Mouse (Mus musculus) MEL (cell line): Measurements from ENCODE around the gene Steap1. TPM values are rescaled to one million over a fixed set of nuclear protein-coding genes. Genes with fewer than 3 reads are reported as not detected.

Source experiments
- DNase-seq: peaks from one replicate; pipeline ENCODE4 v3.0.0; 2011; ENCODE audit warnings: low read depth, low spot score
- H3K27ac ChIP-seq: 2 replicates; pipeline ENCODE4 v1.5.1; 2012; ENCODE audit warnings: low read depth, mild to moderate bottlenecking, control low read depth, low read length, moderate library complexity; ENCODE audit not compliant: control insufficient read depth
- H3K27me3 ChIP-seq, 2 experiments: fragments of 150-350 bp in 1 of 2; sonication (generic) in 1 of 2; 2 replicates each; pipeline ENCODE4 v1.6.1; 2012; ENCODE audit warnings: low read length in 2 of 2, mild to moderate bottlenecking in 2 of 2, improper control_type of control experiment in 1 of 2, moderate library complexity in 1 of 2; ENCODE audit not compliant: insufficient read depth in 2 of 2, control insufficient read depth in 1 of 2
- H3K36me3 ChIP-seq, 2 experiments: 2 replicates each; pipeline ENCODE4 v1.6.1; 2012 to 2014; ENCODE audit warnings: low read length in 2 of 2, improper control_type of control experiment in 1 of 2, inconsistent platforms in 1 of 2, mild to moderate bottlenecking in 1 of 2; ENCODE audit not compliant: insufficient read depth in 2 of 2, control insufficient read depth in 1 of 2
- H3K4me1 ChIP-seq, 2 experiments: fragments of 150-350 bp in 1 of 2; sonication (generic) in 1 of 2; 2 replicates each; pipeline ENCODE4 v1.6.1; 2012; ENCODE audit warnings: low read length in 2 of 2, improper control_type of control experiment in 1 of 2, mild to moderate bottlenecking in 1 of 2; ENCODE audit not compliant: insufficient read depth in 2 of 2, control insufficient read depth in 1 of 2
- H3K4me3 ChIP-seq, 2 experiments: fragments of 150-350 bp in 1 of 2; sonication (generic) in 1 of 2; 2 replicates each; pipeline ENCODE4 v1.5.1; 2012; ENCODE audit warnings: low read depth in 2 of 2, low read length in 2 of 2, mild to moderate bottlenecking in 2 of 2, moderate library complexity in 2 of 2, control low read depth in 1 of 2, improper control_type of control experiment in 1 of 2; ENCODE audit not compliant: control insufficient read depth in 1 of 2, insufficient read depth in 1 of 2
- H3K79me2 ChIP-seq: 2 replicates; pipeline ENCODE4 v1.6.1; 2012; ENCODE audit warnings: mild to moderate bottlenecking, low read length, moderate library complexity; ENCODE audit not compliant: control insufficient read depth, poor library complexity, insufficient read depth
- H3K9ac ChIP-seq: 2 replicates; pipeline ENCODE4 v1.6.1; 2012; ENCODE audit warnings: low read depth, mild to moderate bottlenecking, control low read depth, low read length, moderate library complexity; ENCODE audit not compliant: control insufficient read depth, poor library complexity, severe bottlenecking
- H3K9me3 ChIP-seq: fragments of 150-350 bp; sonication (generic); replicated peaks from 2 replicates; pipeline ENCODE4 v1.6.1; 2012; ENCODE audit warnings: mild to moderate bottlenecking, low read length, improper control_type of control experiment, moderate library complexity; ENCODE audit not compliant: insufficient read depth
- BHLHE40 ChIP-seq: IDR thresholded peaks from 2 replicates; pipeline ENCODE4 v1.6.1; 2012; ENCODE audit warnings: low read depth, mild to moderate bottlenecking, inconsistent platforms, low read length, improper control_type of control experiment, borderline replicate concordance
- CHD1 ChIP-seq: IDR thresholded peaks from 2 replicates; pipeline ENCODE4 v1.6.1; 2012; ENCODE audit warnings: low read depth, mild to moderate bottlenecking, inconsistent platforms, low read length, improper control_type of control experiment
- CHD2 ChIP-seq: IDR thresholded peaks from 2 replicates; pipeline ENCODE4 v1.6.1; 2011; ENCODE audit warnings: low read length, improper control_type of control experiment
- E2F4 ChIP-seq: IDR thresholded peaks from 2 replicates; pipeline ENCODE4 v1.6.1; 2011; ENCODE audit warnings: low read depth, low read length, improper control_type of control experiment, borderline replicate concordance
- EP300 ChIP-seq, 2 experiments: IDR thresholded peaks; 2 replicates each; pipeline ENCODE4 v1.6.1; 2011; ENCODE audit warnings: improper control_type of control experiment in 2 of 2, low read length in 2 of 2, low read depth in 1 of 2, mild to moderate bottlenecking in 1 of 2
- ETS1 ChIP-seq: IDR thresholded peaks from 2 replicates; pipeline ENCODE4 v1.6.1; 2012; ENCODE audit warnings: low read depth, mild to moderate bottlenecking, inconsistent platforms, low read length, improper control_type of control experiment, moderate library complexity
- GABPA ChIP-seq: IDR thresholded peaks from 2 replicates; pipeline ENCODE4 v1.6.1; 2012; ENCODE audit warnings: low read depth, mild to moderate bottlenecking, inconsistent platforms, low read length, improper control_type of control experiment, moderate library complexity
- GATA1 ChIP-seq: IDR thresholded peaks from 2 replicates; pipeline ENCODE4 v1.6.1; 2011; ENCODE audit warnings: low read depth, low read length, improper control_type of control experiment
- HCFC1 ChIP-seq: IDR thresholded peaks from 2 replicates; pipeline ENCODE4 v1.6.1; 2012; ENCODE audit warnings: low read depth, mild to moderate bottlenecking, inconsistent platforms, low read length, improper control_type of control experiment, moderate library complexity
- JUND ChIP-seq: IDR thresholded peaks from 2 replicates; pipeline ENCODE4 v1.6.1; 2011; ENCODE audit warnings: low read depth, mild to moderate bottlenecking, improper control_type of control experiment, low read length
- MAX ChIP-seq: IDR thresholded peaks from 2 replicates; pipeline ENCODE4 v1.6.1; 2011; ENCODE audit warnings: low read length, improper control_type of control experiment
- MAZ ChIP-seq: IDR thresholded peaks from 2 replicates; pipeline ENCODE4 v1.6.1; 2012; ENCODE audit warnings: low read depth, mild to moderate bottlenecking, inconsistent platforms, low read length, improper control_type of control experiment
- MEF2A ChIP-seq: IDR thresholded peaks from 2 replicates; pipeline ENCODE4 v1.6.1; 2014; ENCODE audit warnings: low read depth, mild to moderate bottlenecking, inconsistent platforms, low read length, improper control_type of control experiment; ENCODE audit not compliant: poor library complexity, insufficient replicate concordance, severe bottlenecking; ENCODE audit errors: extremely low read depth
- MXI1 ChIP-seq: IDR thresholded peaks from 2 replicates; pipeline ENCODE4 v1.6.1; 2011; ENCODE audit warnings: mild to moderate bottlenecking, low read depth, low read length, improper control_type of control experiment
- MYB ChIP-seq: IDR thresholded peaks from 2 replicates; pipeline ENCODE4 v1.6.1; 2011; ENCODE audit warnings: mild to moderate bottlenecking, low read depth, low read length, improper control_type of control experiment
- NELFE ChIP-seq: IDR thresholded peaks from 2 replicates; pipeline ENCODE4 v1.6.1; 2011; ENCODE audit warnings: low read depth, low read length, improper control_type of control experiment
- RAD21 ChIP-seq: IDR thresholded peaks from 2 replicates; pipeline ENCODE4 v1.6.1; 2011; ENCODE audit warnings: mild to moderate bottlenecking, low read depth, low read length, improper control_type of control experiment
- SIN3A ChIP-seq: IDR thresholded peaks from 2 replicates; pipeline ENCODE4 v1.6.1; 2012; ENCODE audit warnings: low read length, improper control_type of control experiment, inconsistent platforms
- TAL1 ChIP-seq: IDR thresholded peaks from 2 replicates; pipeline ENCODE4 v1.6.1; 2012; ENCODE audit warnings: mild to moderate bottlenecking, inconsistent platforms, low read length, moderate library complexity, mixed read lengths
- TCF12 ChIP-seq: IDR thresholded peaks from 2 replicates; pipeline ENCODE4 v1.6.1; 2014; ENCODE audit warnings: low read depth, mild to moderate bottlenecking, inconsistent platforms, low read length, improper control_type of control experiment, moderate library complexity
- ZC3H11A ChIP-seq: IDR thresholded peaks from 2 replicates; pipeline ENCODE4 v1.6.1; 2012; ENCODE audit warnings: low read depth, mild to moderate bottlenecking, inconsistent platforms, low read length, improper control_type of control experiment
- ZMIZ1 ChIP-seq: IDR thresholded peaks from 2 replicates; pipeline ENCODE4 v1.6.1; 2012; ENCODE audit warnings: low read depth, mild to moderate bottlenecking, inconsistent platforms, low read length, improper control_type of control experiment, moderate library complexity
- ZNF384 ChIP-seq: IDR thresholded peaks from 2 replicates; pipeline ENCODE4 v1.6.1; 2012; ENCODE audit warnings: low read depth, mild to moderate bottlenecking, inconsistent platforms, low read length, improper control_type of control experiment
- polyA plus RNA-seq, 2 experiments: library from polyadenylated mRNA; stranded (reverse) in 1 of 2; unstranded in 1 of 2; fragments of >175 nt in 1 of 2; fragments of >200 nt in 1 of 2; gene quantifications; 2 replicates each; pipeline versions ENCODE4 v1.2.1 to v1.2.4; 2012; ENCODE audit warnings: low replicate concordance in 2 of 2, low read depth in 1 of 2; ENCODE audit not compliant: insufficient read length in 2 of 2, insufficient read depth in 1 of 2, missing spikeins in 1 of 2
- total RNA-seq: library from RNA; depleted of rRNA; stranded (reverse); fragments of 300-350 nt; gene quantifications from 2 replicates; pipeline ENCODE4 v1.2.3, GENCODE M21; 2012; rRNA removed

Gene Steap1
- total and polyA plus RNA-seq, 3 experiments, result not detected

- no peak overlapping the region for H3K4me3 ChIP-seq
- no peaks in the 10 kb centered on the region for H3K27me3 ChIP-seq
- no peak overlapping the region for H3K27ac ChIP-seq
- no peaks in the 10 kb centered on the region for H3K36me3 ChIP-seq
- H3K9me3 ChIP-seq, result no peaks in the 10 kb centered on the region
- H3K79me2 ChIP-seq, result no peaks in the 10 kb centered on the region
- no peak for DNase-seq
- no peaks in the 10 kb centered on the region for H3K4me1 ChIP-seq
- TF ChIP-seq SIN3A (no peak), HCFC1 (no peak), MAX (no peak), JUND (no peak), ZNF384 (no peak), EP300 (IDR thresholded peaks at IDR 0.05; ENCODE audit: low read depth in 1 of 2, low read length in 2 of 2) (no peak), TAL1 (no peak), TCF12 (no peak), GABPA (no peak), NELFE (no peak), ZMIZ1 (no peak), GATA1 (no peak), MAZ (no peak), CHD1 (no peak), ZC3H11A (no peak), ETS1 (no peak)
- TF ChIP-seq, all 39 proteins: peak for 0
- no peak overlapping the region for H3K9ac ChIP-seq
Measured at GRCm38 (mm10) chr5:5688228-5688627, 60.9 kb downstream of the Steap1 start.

GRCm38 (mm10) chr5:5686973-5687372 is 62.2 kb downstream of the Steap1 start:
- no peaks in the 10 kb centered on the region for H3K79me2 ChIP-seq
- no peak for TF ChIP-seq MYB
- no peak for TF ChIP-seq MEF2A
- TF ChIP-seq EP300 (IDR thresholded peaks at IDR 0.05; ENCODE audit: low read depth in 1 of 2, low read length in 2 of 2), result no peak
- no peak for TF ChIP-seq CHD2
- no peak for TF ChIP-seq E2F4
- no peak for TF ChIP-seq MXI1
- no peak for TF ChIP-seq RAD21
- TF ChIP-seq HCFC1, result no peak
- TF ChIP-seq TAL1, result no peak
- TF ChIP-seq GABPA, result no peak
- TF ChIP-seq BHLHE40, result no peak
- no peak overlapping the region for H3K4me3 ChIP-seq
- H3K27ac ChIP-seq, result no peak overlapping the region
- no peaks in the 10 kb centered on the region for H3K9me3 ChIP-seq
- no peak for DNase-seq
- H3K9ac ChIP-seq, result no peak overlapping the region
- H3K27me3 ChIP-seq, result no peaks in the 10 kb centered on the region
- H3K36me3 ChIP-seq, result no peaks in the 10 kb centered on the region
- H3K4me1 ChIP-seq, result no peaks in the 10 kb centered on the region

Other genes with a start within 250 kb of the Steap1 start
- 3.2 and 4.0 TPM in 2 replicates for gene Cldn12, start 234.4 kb downstream of the Steap1 start, total RNA-seq
- 1 to 10 TPM in 1 of 2 experiments, not detected in 1; 4.7 TPM for gene Cldn12, start 234.4 kb downstream of the Steap1 start, polyA plus RNA-seq
- gene Gtpbp10, start 189.8 kb downstream of the Steap1 start, total RNA-seq, result not detected in 2 replicates
- not detected for gene Gtpbp10, start 189.8 kb downstream of the Steap1 start, polyA plus RNA-seq
- not detected in 2 replicates for gene Gm8773, start 175.5 kb downstream of the Steap1 start, total RNA-seq
- not detected for gene Gm8773, start 175.5 kb downstream of the Steap1 start, polyA plus RNA-seq
- gene Cfap69, start 85.1 kb downstream of the Steap1 start, total RNA-seq, result not detected in 2 replicates
- gene Cfap69, start 85.1 kb downstream of the Steap1 start, polyA plus RNA-seq, result not detected
- not detected in 2 replicates for gene Steap2, start 54.7 kb downstream of the Steap1 start, total RNA-seq
- gene Steap2, start 54.7 kb downstream of the Steap1 start, polyA plus RNA-seq, result not detected